Mouse (Mus musculus): ENCODE measurements around the gene Smarca2. TPM values are rescaled to one million over a fixed set of nuclear protein-coding genes. Genes with fewer than 3 reads are reported as not detected.
A peak's percentile ranks its signal among the peaks of the same experiment; 100 is the strongest.

The Smarca2 gene
- total and polyA plus RNA-seq, 2 experiments, result 23.9 to 79.7 TPM

GRCm38 (mm10) chr19:26790386-26791346 lies 185.8 kb downstream of the Smarca2 start:
- TF ChIP-seq POLR2A (IDR thresholded peaks at IDR 0.05; ENCODE audit: extremely low read depth, insufficient read depth, low read length) (no peak), CTCF (IDR thresholded peaks at IDR 0.05; ENCODE audit: low read depth, low read length) (no peak)
- no peak overlapping the region for H3K9ac ChIP-seq (ENCODE audit: low read depth, low read length)
- WGBS, result 87% methylated on average over 5 of the region's 5 CpGs

DNA sequence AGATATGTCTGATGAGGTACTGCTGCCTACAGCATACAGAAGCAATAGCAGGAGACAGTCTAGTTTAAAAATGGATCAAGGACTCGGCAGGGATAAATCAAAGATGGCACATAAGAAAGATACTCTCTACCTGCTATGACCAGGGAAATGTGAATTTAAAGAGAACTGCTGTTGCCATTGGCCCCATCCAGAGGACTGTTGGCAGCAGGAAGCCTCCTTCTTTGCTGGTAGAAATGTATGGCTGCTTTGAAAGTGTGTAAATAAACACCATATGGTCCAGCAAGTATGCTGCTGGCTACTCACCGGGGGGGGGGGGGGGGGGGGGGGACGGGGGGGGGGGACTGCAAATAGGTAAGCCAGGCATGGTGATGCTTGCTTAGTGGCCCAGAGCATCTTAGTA lies 189.5 kb downstream of the Smarca2 start:
- no peak for TF ChIP-seq POLR2A (IDR thresholded peaks at IDR 0.05; ENCODE audit: extremely low read depth, insufficient read depth, low read length)
- TF ChIP-seq CTCF (IDR thresholded peaks at IDR 0.05; ENCODE audit: low read depth, low read length), result no peak
- no peaks in the 10 kb centered on the region for H3K27me3 ChIP-seq (ENCODE audit: control insufficient read depth, insufficient read depth, low read length)
- no peaks in the 10 kb centered on the region for H3K79me2 ChIP-seq (ENCODE audit: control insufficient read depth, insufficient read depth, low read length)
- no peak overlapping the region for H3K4me3 ChIP-seq (ENCODE audit: insufficient read depth, low read depth, low read length)
- no peak overlapping the region for H3K9ac ChIP-seq (ENCODE audit: low read depth, low read length)
- no peaks in the 10 kb centered on the region for H3K4me1 ChIP-seq (ENCODE audit: control insufficient read depth, insufficient read depth, low read length)
- WGBS, result 58% methylated on average over 2 of the region's 3 CpGs
- no peak overlapping the region for H3K27ac ChIP-seq (replicated peaks; ENCODE audit: insufficient read depth, low read depth, low read length)
- no peaks in the 10 kb centered on the region for H3K36me3 ChIP-seq (ENCODE audit: control insufficient read depth, insufficient read depth, low read length)
- no peak for DNase-seq (ENCODE audit: extremely low read depth, low read depth, low spot score)

More at GRCm38 (mm10) chr19:26790386-26791346, 185.8 kb downstream of the Smarca2 start:
- Histone ChIP-seq H3K27ac (replicated peaks; ENCODE audit: insufficient read depth, low read depth, low read length) (no peak overlapping the region), H3K4me1 (ENCODE audit: control insufficient read depth, insufficient read depth, low read length) (no peaks in the 10 kb centered on the region), H3K79me2 (ENCODE audit: control insufficient read depth, insufficient read depth, low read length) (no peaks in the 10 kb centered on the region), H3K27me3 (ENCODE audit: control insufficient read depth, insufficient read depth, low read length) (no peaks in the 10 kb centered on the region), H3K4me3 (ENCODE audit: insufficient read depth, low read depth, low read length) (no peak overlapping the region), H3K36me3 (ENCODE audit: control insufficient read depth, insufficient read depth, low read length) (no peaks in the 10 kb centered on the region)
- DNase-seq (ENCODE audit: extremely low read depth, low read depth, low spot score), result no peak

DNA sequence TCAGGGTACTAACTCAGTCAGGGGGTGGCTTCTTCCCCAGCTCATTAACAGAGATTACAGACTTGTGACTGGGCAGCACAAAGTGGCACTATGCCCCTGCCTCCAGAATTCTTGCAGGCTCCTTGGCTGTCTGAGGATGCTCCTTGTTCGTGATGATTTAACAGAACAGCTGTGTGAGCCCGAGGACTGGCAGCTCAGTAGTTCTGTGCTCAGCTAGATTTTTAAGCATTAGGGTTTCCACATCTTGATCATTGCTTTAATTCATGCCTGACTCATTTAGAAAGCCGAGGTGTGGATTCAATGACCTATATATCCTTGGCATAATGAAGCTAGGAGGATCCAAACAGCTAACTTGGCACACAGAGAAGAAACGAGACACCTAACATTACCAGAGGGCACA lies 191.2 kb downstream of the Smarca2 start:
- TF ChIP-seq CTCF (IDR thresholded peaks at IDR 0.05; ENCODE audit: low read depth, low read length) (no peak), POLR2A (IDR thresholded peaks at IDR 0.05; ENCODE audit: extremely low read depth, insufficient read depth, low read length) (no peak)
- no peak for DNase-seq (ENCODE audit: extremely low read depth, low read depth, low spot score)
- Histone ChIP-seq H3K79me2 (ENCODE audit: control insufficient read depth, insufficient read depth, low read length) (no peaks in the 10 kb centered on the region), H3K36me3 (ENCODE audit: control insufficient read depth, insufficient read depth, low read length) (no peaks in the 10 kb centered on the region), H3K4me1 (ENCODE audit: control insufficient read depth, insufficient read depth, low read length) (no peaks in the 10 kb centered on the region), H3K27ac (replicated peaks; ENCODE audit: insufficient read depth, low read depth, low read length) (no peak overlapping the region), H3K9ac (ENCODE audit: low read depth, low read length) (no peak overlapping the region), H3K27me3 (ENCODE audit: control insufficient read depth, insufficient read depth, low read length) (no peaks in the 10 kb centered on the region), H3K4me3 (ENCODE audit: insufficient read depth, low read depth, low read length) (no peak overlapping the region)
- 81% methylated on average over 4 of the region's 4 CpGs for WGBS

DNA sequence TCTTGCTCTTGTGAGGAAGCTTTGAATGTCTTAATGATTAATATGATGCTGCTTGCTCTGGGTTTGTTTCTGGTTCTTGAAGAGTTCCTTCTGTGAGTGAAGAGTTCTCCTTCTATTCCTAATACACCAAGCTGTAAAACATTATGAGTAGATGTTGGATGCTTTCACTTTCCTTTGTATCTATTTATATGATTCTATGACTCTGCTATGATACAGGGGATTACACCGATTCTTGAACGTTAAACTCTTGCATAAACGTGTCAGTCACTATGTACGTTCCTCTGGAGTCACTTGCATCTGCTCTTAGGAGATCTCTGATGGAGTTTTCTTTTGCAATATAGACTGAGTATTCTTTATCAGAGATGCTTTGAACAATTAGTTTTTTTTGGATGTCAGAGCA lies 199.6 kb downstream of the Smarca2 start:
- DNase-seq (ENCODE audit: extremely low read depth, low read depth, low spot score), result no peak
- H3K4me1 ChIP-seq (ENCODE audit: control insufficient read depth, insufficient read depth, low read length), result no peaks in the 10 kb centered on the region
- no peaks in the 10 kb centered on the region for H3K36me3 ChIP-seq (ENCODE audit: control insufficient read depth, insufficient read depth, low read length)
- WGBS, result 73% methylated on average over 4 of the region's 4 CpGs
- H3K27ac ChIP-seq (replicated peaks; ENCODE audit: insufficient read depth, low read depth, low read length), result no peak overlapping the region
- H3K79me2 ChIP-seq (ENCODE audit: control insufficient read depth, insufficient read depth, low read length), result no peaks in the 10 kb centered on the region
- no peak for TF ChIP-seq CTCF (IDR thresholded peaks at IDR 0.05; ENCODE audit: low read depth, low read length)
- 0 out of 2 replicates have a peak overlapping the region, but pooled peaks have one; percentile 11 for H3K4me3 ChIP-seq (ENCODE audit: insufficient read depth, low read depth, low read length)
- H3K9ac ChIP-seq (ENCODE audit: low read depth, low read length), result no peak overlapping the region
- no peaks in the 10 kb centered on the region for H3K27me3 ChIP-seq (ENCODE audit: control insufficient read depth, insufficient read depth, low read length)

DNA sequence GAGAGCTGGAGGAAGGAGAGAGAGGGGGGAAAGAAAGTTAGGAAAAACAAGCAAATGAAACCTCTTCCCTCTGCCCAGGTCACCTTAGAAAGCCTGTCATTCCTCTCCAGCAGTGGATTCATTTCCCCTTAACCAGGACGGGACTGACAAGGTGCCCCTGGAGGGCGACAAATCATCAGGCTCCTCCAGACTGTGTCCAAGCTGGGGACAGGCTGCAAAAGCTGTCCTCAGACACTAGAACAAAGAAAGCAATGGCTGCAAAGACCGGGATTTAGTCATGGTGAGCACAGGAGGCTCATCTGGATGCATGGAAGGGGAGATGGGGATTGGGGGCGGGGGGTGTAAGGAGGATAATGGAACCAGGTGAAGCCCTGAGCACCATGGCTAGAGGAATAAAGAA lies 209.8 kb downstream of the Smarca2 start:
- Histone ChIP-seq H3K27me3 (ENCODE audit: control insufficient read depth, insufficient read depth, low read length) (no peaks in the 10 kb centered on the region), H3K36me3 (ENCODE audit: control insufficient read depth, insufficient read depth, low read length) (no peaks in the 10 kb centered on the region), H3K9ac (ENCODE audit: low read depth, low read length) (no peak overlapping the region), H3K4me3 (ENCODE audit: insufficient read depth, low read depth, low read length) (no peak overlapping the region), H3K4me1 (ENCODE audit: control insufficient read depth, insufficient read depth, low read length) (no peaks in the 10 kb centered on the region), H3K27ac (replicated peaks; ENCODE audit: insufficient read depth, low read depth, low read length) (no peak overlapping the region), H3K79me2 (ENCODE audit: control insufficient read depth, insufficient read depth, low read length) (no peaks in the 10 kb centered on the region)
- no peak for DNase-seq (ENCODE audit: extremely low read depth, low read depth, low spot score)
- TF ChIP-seq POLR2A (IDR thresholded peaks at IDR 0.05; ENCODE audit: extremely low read depth, insufficient read depth, low read length), result no peak
- TF ChIP-seq CTCF (IDR thresholded peaks at IDR 0.05; ENCODE audit: low read depth, low read length), result no peak
- 61% methylated on average over 4 of the region's 4 CpGs for WGBS

GRCm38 (mm10) chr19:26817901-26818300 lies 213.1 kb downstream of the Smarca2 start:
- Histone ChIP-seq H3K79me2 (ENCODE audit: control insufficient read depth, insufficient read depth, low read length) (no peaks in the 10 kb centered on the region), H3K27me3 (ENCODE audit: control insufficient read depth, insufficient read depth, low read length) (no peaks in the 10 kb centered on the region), H3K4me1 (ENCODE audit: control insufficient read depth, insufficient read depth, low read length) (peaks cover under 1% of the 10 kb centered on the region; the same call in 1 of the 2 replicates), H3K4me3 (ENCODE audit: insufficient read depth, low read depth, low read length) (no peak overlapping the region), H3K9ac (ENCODE audit: low read depth, low read length) (no peak overlapping the region), H3K27ac (replicated peaks; ENCODE audit: insufficient read depth, low read depth, low read length) (no peak overlapping the region), H3K36me3 (ENCODE audit: control insufficient read depth, insufficient read depth, low read length) (no peaks in the 10 kb centered on the region)
- no peak for TF ChIP-seq POLR2A (IDR thresholded peaks at IDR 0.05; ENCODE audit: extremely low read depth, insufficient read depth, low read length)
- TF ChIP-seq CTCF (IDR thresholded peaks at IDR 0.05; ENCODE audit: low read depth, low read length), result no peak
- no peak for DNase-seq (ENCODE audit: extremely low read depth, low read depth, low spot score)
- WGBS, result 90% methylated on average over 4 of the region's 4 CpGs
